Mouse (Mus musculus) CH12.LX (cell line): ENCODE results near the gene Elk3.

ENCODE experiments used
- CHD2 ChIP-seq: IDR thresholded peaks from 2 replicates; pipeline ENCODE4 v1.6.1; 2011; ENCODE audit warnings: low read length, improper control_type of control experiment
- CTCF ChIP-seq, 2 experiments: IDR thresholded peaks in 1 of 2; conservative IDR thresholded peaks in 1 of 2; 2 replicates each; pipeline ENCODE4 v1.5.1; 2011 to 2012; ENCODE audit warnings: low read depth in 2 of 2, low read length in 2 of 2, improper control_type of control experiment in 1 of 2, inconsistent platforms in 1 of 2, mild to moderate bottlenecking in 1 of 2, moderate library complexity in 1 of 2
- EP300 ChIP-seq: IDR thresholded peaks from 2 replicates; pipeline ENCODE4 v1.6.1; 2011; ENCODE audit warnings: low read length, improper control_type of control experiment
- GABPA ChIP-seq: IDR thresholded peaks from 2 replicates; pipeline ENCODE4 v1.6.1; 2012; ENCODE audit warnings: low read depth, low read length, improper control_type of control experiment, inconsistent platforms; ENCODE audit not compliant: insufficient replicate concordance
- MAFK ChIP-seq: IDR thresholded peaks from 2 replicates; pipeline ENCODE4 v1.6.1; 2011; ENCODE audit warnings: low read length, improper control_type of control experiment; ENCODE audit not compliant: insufficient replicate concordance
- MAX ChIP-seq: IDR thresholded peaks from 2 replicates; pipeline ENCODE4 v1.6.1; 2011; ENCODE audit warnings: low read length, improper control_type of control experiment
- POLR2A ChIP-seq: IDR thresholded peaks from 2 replicates; pipeline ENCODE4 v1.6.1; 2011; ENCODE audit warnings: low read depth, mild to moderate bottlenecking, improper control_type of control experiment, low read length
- POLR2AphosphoS2 ChIP-seq: IDR thresholded peaks from 2 replicates; pipeline ENCODE4 v1.6.1; 2011; ENCODE audit warnings: low read depth, low read length, improper control_type of control experiment
- TCF12 ChIP-seq: IDR thresholded peaks from 2 replicates; pipeline ENCODE4 v1.6.1; 2014; ENCODE audit warnings: low read depth, mild to moderate bottlenecking, inconsistent platforms, low read length, improper control_type of control experiment

GRCm38 (mm10) chr10:93213339-93213738, 97.6 kb downstream of the Elk3 start:
- TF ChIP-seq GABPA (no peak), POLR2A (no peak), POLR2AphosphoS2 (no peak), CHD2 (no peak), CTCF (conservative IDR thresholded peaks at IDR 0.05 in 1 of 2, IDR thresholded peaks at IDR 0.05 in 1 of 2; ENCODE audit: low read depth in 2 of 2, low read length in 2 of 2) (no peak), EP300 (no peak), MAFK (no peak), MAX (no peak), TCF12 (no peak)
